Mouse (Mus musculus): ENCODE data around the gene Gm1113. TPM values are rescaled to one million over a fixed set of nuclear protein-coding genes. Genes with fewer than 3 reads are reported as not detected.

Gene Gm1113
- polyA plus RNA-seq, 1 experiment from 2014 or later, result not detected

DNA sequence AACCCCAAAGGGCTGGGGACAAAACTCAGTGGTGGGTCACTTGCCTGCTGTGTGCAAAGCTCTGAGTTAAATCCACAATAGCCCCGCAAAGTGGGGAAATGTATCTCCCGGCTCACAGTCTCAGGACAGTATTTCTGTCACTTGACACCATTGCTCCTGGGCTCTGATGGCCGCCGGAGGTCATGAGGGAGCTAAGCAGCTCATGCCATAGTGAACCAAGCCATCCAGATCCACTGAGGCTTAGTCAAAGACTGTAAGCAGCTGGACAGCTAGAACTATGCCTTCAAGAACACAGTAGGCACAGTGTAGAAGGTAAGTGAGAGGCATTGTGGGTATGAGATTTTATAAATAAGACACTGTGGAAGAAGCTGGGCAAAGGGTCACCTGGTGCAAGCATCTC is 23.1 kb downstream of the Gm1113 start:
- no peak overlapping the region for H3K4me3 ChIP-seq
- peaks cover 39% of the 10 kb centered on the region for H3K36me3 ChIP-seq
- no peak overlapping the region; the same call in 1 of the 2 replicates for H3K27ac ChIP-seq
- H3K9me3 ChIP-seq, result no peaks in the 10 kb centered on the region
- no peak overlapping the region for H3K4me2 ChIP-seq
- ATAC-seq (ENCODE audit: insufficient number of reproducible peaks, insufficient read depth, low FRiP score, low TSS enrichment, low read depth), result no peak
- WGBS, result 20% methylated on average over 4 of the region's 4 CpGs
- no peak overlapping the region for H3K9ac ChIP-seq
- no peaks in the 10 kb centered on the region for H3K27me3 ChIP-seq
- peaks cover 27% of the 10 kb centered on the region for H3K4me1 ChIP-seq

DNA sequence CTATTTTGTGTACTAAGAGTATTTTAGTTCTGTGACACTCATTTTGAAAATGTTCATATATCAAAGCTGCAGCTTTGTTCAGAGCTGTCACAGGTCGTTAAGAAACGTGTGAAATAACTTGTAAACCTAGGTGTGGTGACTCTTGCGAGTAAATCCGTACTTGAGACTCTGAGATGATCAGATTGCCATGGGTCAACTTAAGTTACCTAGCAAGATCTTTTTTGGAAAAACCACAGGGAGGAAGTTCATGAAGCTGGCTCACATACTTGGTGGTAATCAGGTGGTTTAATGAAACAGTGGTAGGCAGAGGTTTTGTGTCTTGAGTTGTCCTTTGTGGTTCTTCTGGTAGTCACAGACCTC is 24.4 kb downstream of the Gm1113 start:
- 57% methylated on average over 4 of the region's 4 CpGs for WGBS
- H3K27ac ChIP-seq, result no peak overlapping the region
- H3K4me3 ChIP-seq, result no peak overlapping the region
- no peak for ATAC-seq (ENCODE audit: insufficient number of reproducible peaks, insufficient read depth, low FRiP score, low TSS enrichment, low read depth)
- H3K36me3 ChIP-seq, result peaks cover 45% of the 10 kb centered on the region
- no peak overlapping the region for H3K9ac ChIP-seq
- H3K4me1 ChIP-seq, result peaks cover 27% of the 10 kb centered on the region
- H3K9me3 ChIP-seq, result no peaks in the 10 kb centered on the region
- no peak overlapping the region for H3K4me2 ChIP-seq
- no peaks in the 10 kb centered on the region for H3K27me3 ChIP-seq

DNA sequence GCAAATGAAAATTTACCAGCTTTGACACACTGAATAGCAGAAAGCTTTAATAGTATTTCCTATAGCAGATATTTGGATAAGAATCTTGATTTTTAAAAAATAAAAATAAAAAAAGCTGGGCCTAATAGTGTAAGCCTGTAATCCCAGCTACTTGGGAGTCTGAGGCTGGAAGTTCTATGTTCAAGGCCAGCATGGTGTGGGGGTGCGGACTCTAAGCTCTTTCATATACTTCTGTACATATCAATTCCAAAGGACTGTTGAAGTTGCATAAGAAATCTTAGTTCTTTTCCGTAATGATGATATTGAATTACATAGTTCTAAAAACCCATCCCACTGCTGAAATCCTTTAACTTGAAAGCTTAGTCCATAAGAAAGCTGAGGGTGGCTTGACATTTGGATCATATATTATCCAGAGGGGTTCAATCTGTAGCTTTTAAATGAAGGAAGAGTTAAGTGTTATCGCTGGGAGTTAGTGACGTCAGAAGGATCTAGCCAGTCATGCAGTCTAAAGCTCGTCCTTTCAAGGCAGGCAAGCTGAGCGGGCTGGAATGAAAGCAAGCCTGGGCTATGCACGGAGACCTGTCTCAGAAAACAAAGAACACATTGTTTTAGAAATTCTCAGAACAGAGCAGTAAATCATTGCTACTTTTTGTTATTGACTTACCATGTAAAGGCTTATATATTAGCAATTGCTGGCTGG is 24.9 kb downstream of the Gm1113 start:
- Histone ChIP-seq H3K27me3 (no peaks in the 10 kb centered on the region), H3K9me3 (no peaks in the 10 kb centered on the region), H3K4me2 (no peak overlapping the region), H3K9ac (no peak overlapping the region), H3K4me3 (no peak overlapping the region), H3K36me3 (peaks cover 45% of the 10 kb centered on the region), H3K27ac (no peak overlapping the region), H3K4me1 (peaks cover 27% of the 10 kb centered on the region)
- 32% methylated on average over 7 of the region's 7 CpGs for WGBS
- ATAC-seq (ENCODE audit: insufficient number of reproducible peaks, insufficient read depth, low FRiP score, low TSS enrichment, low read depth), result no peak

GRCm38 (mm10) chr9:35491109-35491866 is 26.8 kb downstream of the Gm1113 start:
- 72% methylated on average over 11 of the region's 11 CpGs for WGBS

GRCm38 (mm10) chr9:35488496-35488895 is 29.6 kb downstream of the Gm1113 start:
- H3K27ac ChIP-seq, result no peak overlapping the region
- H3K36me3 ChIP-seq, result peaks cover 75% of the 10 kb centered on the region
- peaks cover 9% of the 10 kb centered on the region for H3K4me1 ChIP-seq
- H3K4me2 ChIP-seq, result no peak overlapping the region
- 71% methylated on average over 4 of the region's 4 CpGs for WGBS
- no peak overlapping the region for H3K4me3 ChIP-seq
- H3K27me3 ChIP-seq, result no peaks in the 10 kb centered on the region
- H3K9ac ChIP-seq, result no peak overlapping the region
- no peaks in the 10 kb centered on the region for H3K9me3 ChIP-seq
- ATAC-seq (ENCODE audit: insufficient number of reproducible peaks, insufficient read depth, low FRiP score, low TSS enrichment, low read depth), result no peak

More at GRCm38 (mm10) chr9:35491109-35491866, 26.8 kb downstream of the Gm1113 start:
- Histone ChIP-seq H3K4me2 (no peak overlapping the region), H3K4me1 (peaks cover 27% of the 10 kb centered on the region), H3K9me3 (no peaks in the 10 kb centered on the region), H3K9ac (no peak overlapping the region), H3K27ac (no peak overlapping the region), H3K27me3 (no peaks in the 10 kb centered on the region), H3K36me3 (peaks cover 60% of the 10 kb centered on the region), H3K4me3 (no peak overlapping the region)
- ATAC-seq (ENCODE audit: insufficient number of reproducible peaks, insufficient read depth, low FRiP score, low TSS enrichment, low read depth), result no peak

DNA sequence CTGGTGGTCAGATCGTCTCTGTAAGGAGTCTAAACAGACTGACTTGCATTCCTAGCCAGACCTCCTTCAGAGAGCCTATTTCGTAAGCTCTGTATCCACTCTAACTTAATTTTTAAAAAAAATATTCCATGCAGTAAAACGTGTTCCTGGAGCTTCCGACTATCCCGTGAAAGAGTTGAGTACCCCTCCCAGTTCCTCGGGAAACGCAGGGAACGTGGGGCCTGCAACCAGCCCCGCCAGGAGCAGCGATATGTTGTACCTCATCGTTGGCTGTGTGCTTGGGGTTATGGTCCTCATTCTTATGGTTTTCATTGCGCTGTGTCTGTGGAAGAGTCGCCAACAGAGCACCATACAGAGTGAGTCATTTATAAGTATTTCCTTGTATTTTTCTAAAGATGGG is 31.5 kb downstream of the Gm1113 start:
- Histone ChIP-seq H3K9me3 (no peaks in the 10 kb centered on the region), H3K4me2 (no peak overlapping the region), H3K4me3 (no peak overlapping the region), H3K27me3 (no peaks in the 10 kb centered on the region), H3K4me1 (no peaks in the 10 kb centered on the region), H3K36me3 (peaks cover 85% of the 10 kb centered on the region), H3K9ac (no peak overlapping the region), H3K27ac (no peak overlapping the region)
- 82% methylated on average over 13 of the region's 13 CpGs for WGBS
- no peak for ATAC-seq (ENCODE audit: insufficient number of reproducible peaks, insufficient read depth, low FRiP score, low TSS enrichment, low read depth)

- no peak overlapping the region for H3K4me2 ChIP-seq
- 90% methylated on average over 3 of the region's 3 CpGs for WGBS
- no peaks in the 10 kb centered on the region for H3K9me3 ChIP-seq
- H3K9ac ChIP-seq, result no peak overlapping the region
- no peaks in the 10 kb centered on the region for H3K27me3 ChIP-seq
- H3K4me1 ChIP-seq, result no peaks in the 10 kb centered on the region
- no peak overlapping the region for H3K27ac ChIP-seq
- no peak overlapping the region for H3K4me3 ChIP-seq
- no peak for ATAC-seq (ENCODE audit: insufficient number of reproducible peaks, insufficient read depth, low FRiP score, low TSS enrichment, low read depth)
- peaks cover 81% of the 10 kb centered on the region for H3K36me3 ChIP-seq
Observed at GRCm38 (mm10) chr9:35483949-35484348, 34.1 kb downstream of the Gm1113 start.

- Histone ChIP-seq H3K27me3 (no peaks in the 10 kb centered on the region), H3K9me3 (no peaks in the 10 kb centered on the region), H3K4me1 (no peaks in the 10 kb centered on the region), H3K36me3 (peaks cover 78% of the 10 kb centered on the region), H3K4me2 (no peak overlapping the region), H3K27ac (no peak overlapping the region), H3K4me3 (no peak overlapping the region), H3K9ac (no peak overlapping the region)
- no peak for ATAC-seq (ENCODE audit: insufficient number of reproducible peaks, insufficient read depth, low FRiP score, low TSS enrichment, low read depth)
- WGBS, result 68% methylated on average over 13 of the region's 13 CpGs
Observed at GRCm38 (mm10) chr9:35482014-35482898, 35.8 kb downstream of the Gm1113 start.

DNA sequence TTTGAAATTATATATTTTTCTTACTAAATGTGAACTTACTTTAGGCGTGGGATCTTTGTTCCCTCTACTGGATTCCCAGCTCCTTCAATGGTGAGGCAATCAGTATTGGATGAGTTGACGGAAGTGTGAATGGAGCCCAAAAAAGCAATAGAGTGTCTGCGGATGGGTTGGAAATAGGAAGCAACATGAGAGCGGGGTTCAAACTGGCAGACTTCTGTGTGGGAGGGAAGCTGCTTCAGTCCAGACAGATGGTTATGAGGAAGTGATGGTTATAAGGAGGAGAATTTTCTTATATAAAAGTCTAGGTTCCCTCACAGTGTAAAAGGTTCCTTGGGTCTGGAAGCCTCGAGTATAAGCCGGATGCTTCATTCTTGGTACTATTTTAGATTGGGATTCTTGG is 38.6 kb downstream of the Gm1113 start:
- no peak overlapping the region for H3K4me2 ChIP-seq
- no peaks in the 10 kb centered on the region for H3K4me1 ChIP-seq
- H3K9me3 ChIP-seq, result no peaks in the 10 kb centered on the region
- H3K27me3 ChIP-seq, result no peaks in the 10 kb centered on the region
- H3K27ac ChIP-seq, result no peak overlapping the region
- WGBS, result 92% methylated on average over 6 of the region's 6 CpGs
- H3K36me3 ChIP-seq, result peaks cover 78% of the 10 kb centered on the region
- no peak overlapping the region for H3K9ac ChIP-seq
- no peak overlapping the region for H3K4me3 ChIP-seq
- no peak for ATAC-seq (ENCODE audit: insufficient number of reproducible peaks, insufficient read depth, low FRiP score, low TSS enrichment, low read depth)

DNA sequence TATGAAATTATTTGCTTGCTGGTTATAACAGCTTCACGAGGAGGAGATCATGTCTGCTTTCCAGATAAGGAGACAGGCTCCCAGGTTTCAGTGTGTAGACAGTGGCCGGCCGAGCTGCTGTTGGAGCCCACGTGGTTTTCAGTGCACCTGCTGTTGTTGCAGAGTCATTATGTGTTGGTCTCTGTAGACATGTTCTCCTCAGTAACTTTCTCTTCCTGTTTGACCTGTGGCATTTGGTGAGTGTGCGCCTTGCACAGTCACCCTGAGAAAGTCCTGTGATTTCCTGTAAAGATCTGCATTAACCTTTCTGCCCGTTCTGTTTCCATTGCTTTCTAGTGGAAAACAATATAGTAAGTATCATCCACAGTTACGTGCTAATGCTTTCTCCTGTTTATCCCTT is 42.7 kb downstream of the Gm1113 start:
- H3K4me2 ChIP-seq, result no peak overlapping the region
- no peak overlapping the region for H3K27ac ChIP-seq
- H3K4me1 ChIP-seq, result no peaks in the 10 kb centered on the region
- no peaks in the 10 kb centered on the region for H3K9me3 ChIP-seq
- no peak overlapping the region for H3K4me3 ChIP-seq
- peaks cover 84% of the 10 kb centered on the region for H3K36me3 ChIP-seq
- H3K27me3 ChIP-seq, result no peaks in the 10 kb centered on the region
- ATAC-seq (ENCODE audit: insufficient number of reproducible peaks, insufficient read depth, low FRiP score, low TSS enrichment, low read depth), result no peak
- WGBS, result 89% methylated on average over 7 of the region's 7 CpGs
- no peak overlapping the region for H3K9ac ChIP-seq

DNA sequence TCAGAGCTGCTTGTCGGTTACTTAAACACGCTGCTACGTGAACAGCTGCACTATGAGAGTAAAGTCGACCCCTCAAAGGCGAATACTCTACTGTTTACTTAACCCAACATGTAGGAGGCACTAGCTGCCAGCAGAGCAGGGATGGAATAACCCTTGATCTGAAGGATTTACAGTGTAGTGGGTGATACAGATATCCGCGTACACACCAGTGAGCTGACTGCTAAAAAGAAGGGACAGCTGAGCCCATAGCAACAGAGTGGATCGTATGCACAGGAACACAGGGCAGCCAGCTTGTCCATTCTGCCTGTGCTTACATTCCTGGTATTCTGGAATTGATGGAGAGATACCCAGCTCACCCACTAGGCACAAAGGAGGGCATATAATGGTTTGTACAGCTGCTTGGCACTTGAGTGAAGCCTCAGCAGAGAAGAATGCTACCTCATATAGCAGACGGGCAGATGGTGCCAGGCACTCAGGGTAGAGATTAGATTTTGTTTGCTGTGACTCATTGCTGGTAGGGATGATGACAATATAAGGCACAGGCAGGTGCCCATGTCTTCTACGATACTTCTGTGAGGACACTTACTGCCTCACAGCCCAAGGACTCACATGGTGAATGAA is 43.9 kb downstream of the Gm1113 start:
- H3K4me2 ChIP-seq, result no peak overlapping the region
- H3K27ac ChIP-seq, result no peak overlapping the region
- no peak overlapping the region for H3K4me3 ChIP-seq
- no peak for ATAC-seq (ENCODE audit: insufficient number of reproducible peaks, insufficient read depth, low FRiP score, low TSS enrichment, low read depth)
- H3K9ac ChIP-seq, result no peak overlapping the region
- H3K9me3 ChIP-seq, result no peaks in the 10 kb centered on the region
- no peaks in the 10 kb centered on the region for H3K27me3 ChIP-seq
- no peaks in the 10 kb centered on the region for H3K4me1 ChIP-seq
- WGBS, result 88% methylated on average over 10 of the region's 10 CpGs
- peaks cover 88% of the 10 kb centered on the region for H3K36me3 ChIP-seq

All from embryonic facial prominence, embryonic 13.5 days (tissue).